Mouse (Mus musculus): ENCODE results near the gene Hltf. TPM values are rescaled to one million over a fixed set of nuclear protein-coding genes. Genes with fewer than 3 reads are reported as not detected.

Hltf gene
- 46.1 TPM for polyA plus RNA-seq (2017; shearing (Covaris generic))

DNA sequence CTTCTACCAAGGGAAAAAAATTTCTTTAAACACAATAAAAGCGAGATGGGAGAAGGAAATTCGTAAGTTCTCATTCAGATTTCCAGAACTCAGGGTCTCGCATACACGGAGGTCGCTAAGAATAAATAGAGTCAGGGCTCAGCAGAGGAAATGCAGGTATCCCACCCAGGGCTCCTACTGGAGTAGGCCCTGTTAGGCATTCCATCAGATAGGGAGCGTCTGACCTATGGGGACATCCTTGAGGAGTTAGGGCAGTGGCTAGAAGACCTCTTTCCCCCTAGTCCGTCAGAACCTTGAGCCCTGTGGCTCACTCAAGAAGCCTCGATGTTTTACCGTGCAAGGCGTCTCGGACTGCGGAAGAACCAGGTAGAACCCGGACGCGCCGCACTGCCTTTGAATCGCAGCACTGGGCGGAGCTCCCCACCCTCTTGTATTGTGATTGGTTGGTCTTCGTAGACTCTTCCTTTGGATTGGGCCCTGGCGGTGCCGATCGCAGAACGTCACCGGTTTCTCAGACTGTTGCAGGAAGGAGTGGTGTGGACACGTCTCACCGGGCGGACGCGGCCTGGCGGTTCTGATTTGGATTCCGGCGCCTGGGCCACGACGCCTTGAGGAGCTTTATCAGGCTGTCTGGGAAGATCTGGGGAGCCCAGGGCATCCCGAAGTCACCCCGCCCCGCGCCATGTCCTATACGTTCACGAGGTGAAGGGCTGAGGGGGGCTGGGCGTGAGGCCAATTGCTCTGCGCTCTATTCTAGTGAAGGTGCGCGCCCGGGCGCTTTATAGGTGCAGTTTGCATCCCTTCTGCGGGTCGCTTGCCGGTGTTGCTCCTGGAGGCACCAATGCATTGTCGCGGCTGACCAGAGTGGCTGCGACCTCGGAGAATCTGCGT, at the start of gene Hltf:
Hltf (plus strand) TSS at position 506 of the 891 bp plus-strand sequence.

DNA sequence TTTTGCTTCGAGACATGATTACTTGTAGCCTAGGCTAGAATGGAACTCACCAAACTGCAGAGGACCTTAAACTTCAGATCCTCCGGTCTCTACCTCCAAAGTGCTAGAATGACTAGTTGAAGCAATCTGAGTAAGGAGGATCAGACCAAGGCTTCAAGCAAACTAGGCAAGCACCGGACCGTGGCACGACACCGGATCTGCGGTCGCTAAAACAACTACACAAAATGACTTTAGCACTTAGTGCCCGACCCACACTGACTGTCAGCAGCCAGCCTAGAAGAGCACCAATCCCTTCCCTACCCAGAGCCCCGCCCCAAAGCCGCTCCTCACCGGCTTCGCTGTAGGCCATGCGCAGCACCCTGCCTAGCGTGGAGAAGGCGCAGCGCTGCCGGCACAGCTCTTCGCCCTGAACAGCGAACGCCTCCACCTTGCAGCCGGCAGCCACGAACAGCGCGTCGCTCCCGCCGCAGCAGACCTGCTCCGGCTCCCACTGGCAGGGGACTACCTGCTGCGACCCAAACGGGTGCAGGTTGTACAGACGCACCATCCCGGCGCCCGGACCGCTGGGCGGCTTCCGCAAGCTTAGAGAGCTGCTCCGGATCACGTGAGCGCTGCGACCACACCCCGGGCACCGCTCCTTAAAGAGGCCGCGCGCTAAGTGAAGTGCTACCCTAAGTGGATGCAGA, 22.7 kb upstream of the Hltf start, which contains the start of gene Hps3:
Hps3 (minus strand) TSS at position 597 of the 686 bp plus-strand sequence.

DNA sequence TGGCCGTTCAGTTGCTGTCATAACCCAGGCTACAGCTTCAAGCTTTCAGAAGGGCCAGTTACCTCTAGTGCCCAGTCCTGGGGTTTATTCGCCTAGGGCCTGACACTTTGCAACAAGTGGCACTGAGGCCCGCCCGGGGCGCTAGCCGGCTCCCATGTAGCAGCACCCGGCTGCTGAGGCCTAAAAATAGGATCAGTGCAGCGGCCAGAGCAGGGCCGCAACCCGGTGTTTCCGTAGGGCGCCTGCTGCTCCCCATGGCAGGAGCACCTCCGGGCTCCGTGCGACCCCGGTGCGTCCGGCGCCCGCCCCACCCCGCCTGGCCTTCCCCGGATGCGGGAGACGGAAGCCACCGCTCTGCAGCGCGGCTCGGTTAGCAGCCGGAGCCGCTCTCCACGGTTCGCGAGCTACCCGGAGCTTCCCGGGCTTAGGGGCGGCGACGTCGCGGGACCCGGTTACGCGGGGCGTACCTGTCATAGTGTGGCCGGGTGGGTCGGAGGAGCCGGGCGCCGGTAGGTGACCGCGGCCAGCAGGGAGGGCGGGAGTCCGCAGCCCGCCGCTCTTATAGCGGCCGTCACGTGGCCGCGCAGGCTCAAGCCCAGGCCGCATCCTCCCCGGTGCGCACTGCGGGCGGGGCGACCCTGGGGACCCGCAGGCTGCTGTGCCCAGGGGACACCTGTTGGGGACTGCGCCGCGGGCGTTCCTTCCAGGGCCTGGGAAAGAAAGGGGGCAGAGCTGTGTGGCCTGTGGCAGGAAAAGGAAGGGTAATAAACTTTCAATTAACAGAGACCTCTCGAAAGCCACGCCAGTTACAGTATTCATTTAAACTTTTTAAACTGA, 97.1 kb downstream of the Hltf start, which contains the start of gene Gyg:
Gyg (minus strand) TSS at position 787 of the 837 bp plus-strand sequence.

Other genes starting within 250 kb of the Hltf start
- gene Cp, start 100.8 kb upstream of the Hltf start, polyA plus RNA-seq (2017; shearing (Covaris generic)): 1.3 TPM
- gene Hps3, start 22.5 kb upstream of the Hltf start, polyA plus RNA-seq (2017; shearing (Covaris generic)): 51.2 TPM
- 24.6 TPM for gene Gyg, start 97.5 kb downstream of the Hltf start, polyA plus RNA-seq (2017; shearing (Covaris generic))
- not detected for gene Cpa3, start 184.4 kb downstream of the Hltf start, polyA plus RNA-seq (2017; shearing (Covaris generic))
- gene Cpb1, start 217.9 kb downstream of the Hltf start, polyA plus RNA-seq (2017; shearing (Covaris generic)): not detected

Measured in naive thymus-derived CD4-positive, alpha-beta T cell, adult 5 months (primary cell).